Comparison of ENCODE assay signal across 1 mouse cellular context in the genomic region with DNA sequence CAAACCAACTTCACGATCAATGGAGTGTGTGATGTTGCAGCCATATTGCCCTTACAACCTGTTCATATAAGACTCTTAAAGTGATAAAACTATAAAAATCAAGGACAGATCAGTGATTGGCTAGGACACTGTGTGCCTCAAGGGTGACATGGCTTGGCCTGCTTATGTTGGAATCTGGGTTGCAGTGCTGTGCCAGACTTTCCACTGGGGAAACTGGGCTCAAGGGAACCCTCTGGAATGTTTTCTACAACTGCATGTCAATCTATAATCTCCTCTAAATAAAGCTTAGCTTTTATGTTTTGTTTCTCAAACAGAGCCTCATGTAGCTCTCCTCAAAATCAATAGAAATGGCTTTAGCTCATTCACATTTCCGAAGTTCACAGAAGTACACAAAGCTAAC.
TF ChIP-seq lines count a peak whose summit lies in the region.

No protein-coding gene starts in this region.

TF ChIP-seq in MEL, 35 proteins besides CTCF, POLR2A, EP300 and RAD21:
- no peak for TF ChIP-seq ZNF384 (IDR thresholded peaks at IDR 0.05; ENCODE audit: low read depth, low read length)
- TF ChIP-seq NRF1 (IDR thresholded peaks at IDR 0.05; ENCODE audit: insufficient read depth, low read depth, low read length, poor library complexity, severe bottlenecking) = no peak
- TF ChIP-seq JUND (IDR thresholded peaks at IDR 0.05; ENCODE audit: low read depth, low read length) = no peak
TF ChIP-seq in MEL: peak in this region for 0.
